Mouse (Mus musculus): Measurements from ENCODE around the gene Tufm. TPM values are rescaled to one million over a fixed set of nuclear protein-coding genes. Genes with fewer than 3 reads are reported as not detected.
A peak's percentile ranks its signal among the peaks of the same experiment; 100 is the strongest.

Tufm gene
- 10 to 100 TPM in 23 of 26 experiments, 1 to 10 TPM in 3; 8.5 to 57.2 (median 22.6) TPM for total RNA-seq (2018; cell fraction: chromatin; rRNA removed)
- 10 to 100 TPM; 34.1 to 49.7 (median 44.5) TPM for total RNA-seq (2018; cell fraction: cytosol; rRNA removed)
- 10 to 100 TPM; 13.1 to 43.9 (median 26.5) TPM for total RNA-seq (2018; cell fraction: nucleus; rRNA removed)
- polyA plus RNA-seq (2018), result 41.8 to 72.5 TPM (median 42.9 TPM) in 3 replicates

- WGBS (ENCODE audit: missing documents), result 0% methylated on average over 28 of the region's 32 CpGs
- peaks cover 14% of the 10 kb centered on the region for H3K79me2 ChIP-seq (ENCODE audit: inconsistent target)
- H3K36me3 ChIP-seq (ENCODE audit: inconsistent target), result 0 out of 2 replicates have a peak, but pooled peaks cover 11% of the 10 kb centered on the region
- peak within 1 kb of the TSS; percentile 67 for H3K27ac ChIP-seq
- peak within 1 kb of the TSS; percentile 67 for H3K4me3 ChIP-seq (ENCODE audit: inconsistent target)
Measured at GRCm38 (mm10) chr7:126487052-126487483, at the start of gene Tufm. Tufm (plus strand) TSS chr7:126487361.

- 94% methylated on average over 9 of the region's 9 CpGs for WGBS (ENCODE audit: missing documents)
- Histone ChIP-seq H3K27ac (no peak overlapping the region), H3K79me2 (ENCODE audit: inconsistent target) (no peaks in the 10 kb centered on the region), H3K4me3 (ENCODE audit: inconsistent target) (no peak overlapping the region), H3K36me3 (ENCODE audit: inconsistent target) (peaks cover 25% of the 10 kb centered on the region)
Measured at GRCm38 (mm10) chr7:126440134-126440533, 47.0 kb upstream of the Tufm start.

GRCm38 (mm10) chr7:126443997-126444396, 43.2 kb upstream of the Tufm start:
- Histone ChIP-seq H3K36me3 (ENCODE audit: inconsistent target) (peaks cover 32% of the 10 kb centered on the region), H3K79me2 (ENCODE audit: inconsistent target) (no peaks in the 10 kb centered on the region), H3K4me3 (ENCODE audit: inconsistent target) (no peak overlapping the region), H3K27ac (no peak overlapping the region)
- 93% methylated on average over 10 of the region's 10 CpGs for WGBS (ENCODE audit: missing documents)

- 93% methylated on average over 9 of the region's 9 CpGs for WGBS (ENCODE audit: missing documents)
- H3K4me3 ChIP-seq (ENCODE audit: inconsistent target), result no peak overlapping the region
- no peaks in the 10 kb centered on the region for H3K79me2 ChIP-seq (ENCODE audit: inconsistent target)
- no peak overlapping the region for H3K27ac ChIP-seq
- H3K36me3 ChIP-seq (ENCODE audit: inconsistent target), result peaks cover 32% of the 10 kb centered on the region
Measured at GRCm38 (mm10) chr7:126444536-126444935, 42.6 kb upstream of the Tufm start.

- peaks cover 32% of the 10 kb centered on the region for H3K36me3 ChIP-seq (ENCODE audit: inconsistent target)
- H3K27ac ChIP-seq, result no peak overlapping the region
- WGBS (ENCODE audit: missing documents), result 99% methylated on average over 14 of the region's 15 CpGs
Measured at GRCm38 (mm10) chr7:126445104-126445815, 41.9 kb upstream of the Tufm start.

GRCm38 (mm10) chr7:126446217-126446616, 40.9 kb upstream of the Tufm start:
- 99% methylated on average over 13 of the region's 21 CpGs for WGBS (ENCODE audit: missing documents)
- peaks cover 32% of the 10 kb centered on the region for H3K36me3 ChIP-seq (ENCODE audit: inconsistent target)
- H3K4me3 ChIP-seq (ENCODE audit: inconsistent target), result no peak overlapping the region
- H3K79me2 ChIP-seq (ENCODE audit: inconsistent target), result no peaks in the 10 kb centered on the region
- no peak overlapping the region for H3K27ac ChIP-seq

More at GRCm38 (mm10) chr7:126445104-126445815, 41.9 kb upstream of the Tufm start:
- Histone ChIP-seq H3K4me3 (ENCODE audit: inconsistent target) (no peak overlapping the region), H3K79me2 (ENCODE audit: inconsistent target) (no peaks in the 10 kb centered on the region)

GRCm38 (mm10) chr7:126448481-126448880, 38.7 kb upstream of the Tufm start:
- WGBS (ENCODE audit: missing documents), result 54% methylated on average over 19 of the region's 19 CpGs
- Histone ChIP-seq H3K79me2 (ENCODE audit: inconsistent target) (no peaks in the 10 kb centered on the region), H3K36me3 (ENCODE audit: inconsistent target) (peaks cover 19% of the 10 kb centered on the region), H3K4me3 (ENCODE audit: inconsistent target) (no peak overlapping the region), H3K27ac (no peak overlapping the region)

GRCm38 (mm10) chr7:126449991-126450390, 37.2 kb upstream of the Tufm start:
- Histone ChIP-seq H3K79me2 (ENCODE audit: inconsistent target) (no peaks in the 10 kb centered on the region), H3K27ac (no peak overlapping the region), H3K4me3 (ENCODE audit: inconsistent target) (no peak overlapping the region), H3K36me3 (ENCODE audit: inconsistent target) (peaks cover 9% of the 10 kb centered on the region)
- WGBS (ENCODE audit: missing documents), result 96% methylated on average over 18 of the region's 18 CpGs

- Histone ChIP-seq H3K79me2 (ENCODE audit: inconsistent target) (no peaks in the 10 kb centered on the region), H3K36me3 (ENCODE audit: inconsistent target) (0 out of 2 replicates have a peak, but pooled peaks cover 2% of the 10 kb centered on the region), H3K4me3 (ENCODE audit: inconsistent target) (no peak overlapping the region), H3K27ac (no peak overlapping the region)
- 96% methylated on average over 6 of the region's 6 CpGs for WGBS (ENCODE audit: missing documents)
Measured at GRCm38 (mm10) chr7:126450641-126451040, 36.5 kb upstream of the Tufm start.

GRCm38 (mm10) chr7:126452244-126452643, 34.9 kb upstream of the Tufm start:
- no peaks in the 10 kb centered on the region for H3K36me3 ChIP-seq (ENCODE audit: inconsistent target)
- no peaks in the 10 kb centered on the region for H3K79me2 ChIP-seq (ENCODE audit: inconsistent target)
- no peak overlapping the region for H3K4me3 ChIP-seq (ENCODE audit: inconsistent target)
- H3K27ac ChIP-seq, result no peak overlapping the region
- 79% methylated on average over 3 of the region's 3 CpGs for whole genome bisulfite sequencing (ENCODE audit: missing documents)

GRCm38 (mm10) chr7:126453861-126454260, 33.3 kb upstream of the Tufm start:
- Histone ChIP-seq H3K4me3 (ENCODE audit: inconsistent target) (no peak overlapping the region), H3K36me3 (ENCODE audit: inconsistent target) (no peaks in the 10 kb centered on the region), H3K27ac (no peak overlapping the region), H3K79me2 (ENCODE audit: inconsistent target) (no peaks in the 10 kb centered on the region)
- WGBS (ENCODE audit: missing documents), result 39% methylated on average over 7 of the region's 7 CpGs

GRCm38 (mm10) chr7:126455242-126455641, 31.9 kb upstream of the Tufm start:
- H3K27ac ChIP-seq, result no peak overlapping the region
- no peak overlapping the region for H3K4me3 ChIP-seq (ENCODE audit: inconsistent target)
- 92% methylated on average over 2 of the region's 2 CpGs for WGBS (ENCODE audit: missing documents)
- no peaks in the 10 kb centered on the region for H3K36me3 ChIP-seq (ENCODE audit: inconsistent target)
- no peaks in the 10 kb centered on the region for H3K79me2 ChIP-seq (ENCODE audit: inconsistent target)

- no peak overlapping the region for H3K27ac ChIP-seq
- WGBS (ENCODE audit: missing documents), result 84% methylated on average over 17 of the region's 17 CpGs
- H3K36me3 ChIP-seq (ENCODE audit: inconsistent target), result no peaks in the 10 kb centered on the region
- no peak overlapping the region for H3K4me3 ChIP-seq (ENCODE audit: inconsistent target)
- no peaks in the 10 kb centered on the region for H3K79me2 ChIP-seq (ENCODE audit: inconsistent target)
Measured at GRCm38 (mm10) chr7:126456382-126457266, 30.5 kb upstream of the Tufm start.

- WGBS (ENCODE audit: missing documents), result 92% methylated on average over 5 of the region's 5 CpGs
- Histone ChIP-seq H3K4me3 (ENCODE audit: inconsistent target) (no peak overlapping the region), H3K36me3 (ENCODE audit: inconsistent target) (no peaks in the 10 kb centered on the region), H3K79me2 (ENCODE audit: inconsistent target) (no peaks in the 10 kb centered on the region), H3K27ac (no peak overlapping the region)
Measured at GRCm38 (mm10) chr7:126458225-126458624, 28.9 kb upstream of the Tufm start.

All from macrophage (primary cell).